Mouse (Mus musculus) ES-Bruce4 (cell line): ENCODE data around the gene Mapkap1. TPM values are rescaled to one million over a fixed set of nuclear protein-coding genes. Genes with fewer than 3 reads are reported as not detected.
"Not testable (repeated sequence)": the region's sequence is repeated elsewhere in the genome, so short reads cannot be mapped to it uniquely, and the experiment has no call there.

Source experiments
- H3K27ac ChIP-seq: 2 replicates; pipeline ENCODE4 v1.5.1; 2012; ENCODE audit warnings: low read length, inconsistent platforms; ENCODE audit not compliant: insufficient read depth
- H3K27me3 ChIP-seq: 2 replicates; pipeline ENCODE4 v1.6.1; 2012; ENCODE audit warnings: mild to moderate bottlenecking, low read length, inconsistent platforms; ENCODE audit not compliant: control insufficient read depth, poor library complexity, insufficient read depth, severe bottlenecking
- H3K36me3 ChIP-seq: 2 replicates; pipeline ENCODE4 v1.6.1; 2012; ENCODE audit warnings: inconsistent platforms, mild to moderate bottlenecking, low read length, moderate library complexity; ENCODE audit not compliant: control insufficient read depth, poor library complexity, insufficient read depth, severe bottlenecking
- H3K4me1 ChIP-seq: one replicate; pipeline ENCODE4 v1.8.1; 2011; ENCODE audit warnings: low read length; ENCODE audit not compliant: control insufficient read depth, insufficient read depth
- H3K4me3 ChIP-seq: 2 replicates; pipeline ENCODE4 v1.5.1; 2011; ENCODE audit warnings: low read depth, mild to moderate bottlenecking, low read length
- H3K9ac ChIP-seq: 2 replicates; pipeline ENCODE4 v1.6.1; 2012; ENCODE audit warnings: low read depth, mild to moderate bottlenecking, inconsistent platforms; ENCODE audit not compliant: poor library complexity, severe bottlenecking
- H3K9me3 ChIP-seq: replicated peaks from 2 replicates; pipeline ENCODE4 v1.6.1; 2012; ENCODE audit warnings: mild to moderate bottlenecking, low read length, inconsistent platforms; ENCODE audit not compliant: control insufficient read depth, poor library complexity, insufficient read depth, severe bottlenecking
- CTCF ChIP-seq: IDR thresholded peaks from one replicate; pipeline ENCODE4 v1.8.1; 2011; ENCODE audit warnings: low read depth, low read length
- EP300 ChIP-seq: IDR thresholded peaks from 2 replicates; pipeline ENCODE4 v1.6.1; 2011; ENCODE audit warnings: low read depth, low read length; ENCODE audit not compliant: insufficient read depth
- POLR2A ChIP-seq: IDR thresholded peaks from one replicate; pipeline ENCODE4 v1.8.1; 2011; ENCODE audit warnings: low read length; ENCODE audit not compliant: insufficient read depth
- polyA plus RNA-seq: library from polyadenylated mRNA; stranded (reverse); fragments of >200 nt; gene quantifications from 2 replicates; pipeline ENCODE4 v1.2.4, GENCODE M21; 2011; ENCODE audit warnings: low read depth; ENCODE audit not compliant: missing spikeins, insufficient read depth, insufficient read length

Mapkap1 gene
- polyA plus RNA-seq, 1 experiment = 48.1 TPM

DNA sequence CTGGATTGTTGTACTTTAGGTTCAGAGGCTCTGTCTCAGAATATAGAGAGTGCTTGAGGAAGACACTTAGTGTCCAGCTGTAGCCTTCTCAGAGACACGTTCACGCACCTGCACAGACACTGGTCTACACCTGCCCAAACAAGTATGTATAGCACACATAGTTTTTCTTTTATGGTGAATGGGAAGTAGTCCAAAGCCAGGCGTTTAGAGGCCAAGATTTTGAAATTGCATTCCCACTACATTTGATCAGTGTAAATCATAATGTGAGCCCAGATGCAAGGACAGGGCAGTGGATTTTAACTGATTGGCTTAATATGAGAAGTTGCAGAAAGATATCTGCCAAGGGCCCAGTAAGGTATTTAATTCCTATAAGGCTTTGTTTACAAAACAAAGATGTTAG is 17.6 kb downstream of the Mapkap1 start:
- H3K36me3 ChIP-seq = no peaks in the 10 kb centered on the region
- no peak overlapping the region for H3K9ac ChIP-seq
- no peaks in the 10 kb centered on the region for H3K4me1 ChIP-seq
- H3K27me3 ChIP-seq = no peaks in the 10 kb centered on the region
- no peaks in the 10 kb centered on the region for H3K9me3 ChIP-seq
- H3K27ac ChIP-seq = no peak overlapping the region
- no peak for TF ChIP-seq CTCF
- TF ChIP-seq POLR2A = no peak
- TF ChIP-seq EP300 = no peak
- no peak overlapping the region for H3K4me3 ChIP-seq

DNA sequence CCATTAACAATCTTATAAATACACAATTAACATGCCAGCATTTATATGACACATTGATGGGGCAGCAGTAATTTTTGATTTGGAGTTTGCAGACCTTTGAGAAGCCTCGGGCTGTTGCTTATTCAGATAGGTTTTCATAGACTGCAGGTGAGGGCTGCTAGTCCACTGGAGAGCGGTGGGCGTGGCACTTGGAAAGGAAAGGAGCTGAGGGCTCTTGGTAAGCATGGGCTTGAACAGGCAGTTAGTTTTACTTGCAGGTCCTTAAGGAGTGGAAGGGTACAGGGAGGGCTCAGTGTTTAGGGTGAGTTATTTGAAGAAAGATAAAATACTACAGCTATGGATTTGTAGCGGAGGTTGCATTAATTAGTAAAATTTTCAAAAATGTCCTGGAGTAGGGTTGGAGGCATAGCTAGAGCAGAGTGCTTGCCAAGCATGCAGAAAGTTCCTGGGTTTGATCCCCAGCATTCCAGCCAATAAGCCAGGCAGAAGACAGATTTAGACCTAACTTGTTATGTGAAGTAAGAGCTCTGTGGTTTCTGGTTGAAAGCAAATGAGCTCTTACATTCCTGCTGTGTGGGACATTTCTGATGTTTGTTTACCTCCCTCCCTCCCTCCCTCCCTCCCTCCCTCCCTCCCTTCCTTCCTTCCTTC is 19.1 kb downstream of the Mapkap1 start:
- TF ChIP-seq CTCF = no peak
- no peak for TF ChIP-seq POLR2A
- TF ChIP-seq EP300 = no peak
- H3K9ac ChIP-seq = no peak overlapping the region
- H3K9me3 ChIP-seq = no peaks in the 10 kb centered on the region
- H3K36me3 ChIP-seq = no peaks in the 10 kb centered on the region
- no peaks in the 10 kb centered on the region for H3K4me1 ChIP-seq
- H3K27ac ChIP-seq = no peak overlapping the region
- H3K4me3 ChIP-seq = no peak overlapping the region
- no peaks in the 10 kb centered on the region for H3K27me3 ChIP-seq

DNA sequence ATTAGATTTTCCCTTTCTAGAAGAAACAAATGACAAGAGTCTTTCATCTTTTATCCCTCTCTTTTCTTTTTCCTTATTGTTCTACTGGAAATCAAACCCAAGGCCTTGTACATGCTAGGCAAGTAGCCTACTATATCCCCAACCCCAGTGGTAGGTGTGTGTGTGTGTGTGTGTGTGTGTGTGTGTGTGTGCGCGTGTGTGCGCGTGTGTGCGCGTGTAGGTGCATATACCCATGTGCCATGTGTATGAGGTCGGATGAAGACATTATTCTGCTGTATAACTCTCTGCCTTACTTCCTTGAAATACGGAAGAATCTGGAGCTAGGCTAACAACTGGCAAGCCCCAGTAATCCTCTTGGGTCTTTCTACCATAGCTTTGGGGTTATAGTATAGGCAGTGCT is 24.1 kb downstream of the Mapkap1 start:
- no peak overlapping the region for H3K9ac ChIP-seq
- no peak overlapping the region for H3K4me3 ChIP-seq
- H3K4me1 ChIP-seq = no peaks in the 10 kb centered on the region
- TF ChIP-seq CTCF (no peak), EP300 (no peak)
- no peaks in the 10 kb centered on the region for H3K27me3 ChIP-seq
- no peak overlapping the region for H3K27ac ChIP-seq
- H3K36me3 ChIP-seq = no peaks in the 10 kb centered on the region
- H3K9me3 ChIP-seq = no peaks in the 10 kb centered on the region

DNA sequence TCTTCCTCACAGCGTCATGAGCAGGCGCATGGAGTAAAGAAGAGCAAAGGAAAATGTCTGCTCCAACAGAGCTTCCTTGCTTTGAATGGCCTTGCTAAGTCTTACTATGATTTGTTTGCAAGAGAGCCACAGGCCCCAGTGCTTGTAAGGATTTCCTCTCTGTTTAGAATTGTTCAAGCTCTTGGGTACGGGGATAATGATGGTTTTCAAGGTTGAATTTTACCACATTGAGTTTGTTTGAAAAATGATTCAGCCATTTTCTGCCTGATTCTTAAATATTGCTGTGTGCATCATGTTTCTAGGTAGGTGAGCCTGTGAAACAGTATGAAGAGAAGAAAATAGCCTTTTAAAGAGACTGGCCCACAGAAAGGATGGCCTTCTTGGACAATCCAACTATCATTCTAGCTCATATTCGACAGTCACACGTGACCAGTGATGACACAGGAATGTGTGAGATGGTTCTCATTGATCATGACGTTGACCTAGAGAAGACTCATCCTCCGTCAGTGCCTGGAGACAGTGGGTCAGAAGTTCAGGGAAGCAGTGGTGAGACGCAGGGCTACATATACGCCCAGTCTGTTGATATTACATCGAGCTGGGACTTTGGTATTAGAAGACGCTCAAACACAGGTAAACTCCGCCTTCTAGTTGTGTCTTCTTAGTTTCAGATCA is 25.3 kb downstream of the Mapkap1 start:
- H3K4me1 ChIP-seq = no peaks in the 10 kb centered on the region
- H3K9ac ChIP-seq = no peak overlapping the region
- TF ChIP-seq POLR2A = no peak
- no peak for TF ChIP-seq CTCF
- no peak for TF ChIP-seq EP300
- H3K4me3 ChIP-seq = no peak overlapping the region
- no peaks in the 10 kb centered on the region for H3K36me3 ChIP-seq
- no peak overlapping the region for H3K27ac ChIP-seq
- H3K9me3 ChIP-seq = no peaks in the 10 kb centered on the region
- H3K27me3 ChIP-seq = no peaks in the 10 kb centered on the region

DNA sequence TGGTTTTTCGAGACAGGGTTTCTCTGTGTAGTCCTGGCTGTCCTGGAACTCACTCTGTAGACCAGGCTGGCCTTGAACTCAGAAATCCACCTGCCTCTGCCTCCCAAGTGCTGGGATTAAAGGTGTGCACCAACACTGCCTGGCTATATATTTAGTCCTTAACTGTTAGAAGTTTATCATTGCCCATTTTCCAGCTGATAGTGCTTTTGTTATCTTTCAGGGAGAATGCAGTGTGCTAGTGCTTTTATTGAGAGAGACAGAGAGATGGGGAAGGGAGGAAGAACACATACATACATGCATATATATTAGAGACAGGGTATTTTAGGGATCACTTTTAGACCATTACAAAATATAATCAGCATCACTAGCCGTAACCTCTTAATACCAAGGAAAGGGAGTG is 26.3 kb downstream of the Mapkap1 start:
- H3K27ac ChIP-seq, H3K4me3 ChIP-seq, H3K9ac ChIP-seq, H3K36me3 ChIP-seq, H3K27me3 ChIP-seq, H3K4me1 ChIP-seq, H3K9me3 ChIP-seq: not testable (repeated sequence)

DNA sequence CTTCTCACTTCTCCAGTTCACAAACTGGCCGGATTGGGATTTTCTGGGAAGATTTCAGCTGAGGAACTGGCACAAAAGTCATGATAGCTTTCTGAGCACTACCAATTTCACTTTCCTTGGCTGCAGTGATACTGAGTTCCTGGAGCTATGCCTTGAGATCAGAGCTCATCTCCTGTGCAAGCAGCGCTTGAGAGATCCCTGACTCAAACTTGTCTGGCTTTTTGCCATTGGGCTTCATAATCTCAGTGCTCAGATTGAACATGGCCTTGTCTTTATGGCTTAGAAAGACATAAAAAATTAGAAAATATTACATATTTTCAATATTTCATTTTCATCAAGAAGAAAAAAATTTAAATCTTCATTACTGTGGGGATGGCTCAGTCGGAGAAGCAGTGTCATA is 29.8 kb downstream of the Mapkap1 start:
- Histone ChIP-seq H3K9ac (no peak overlapping the region), H3K36me3 (no peaks in the 10 kb centered on the region), H3K27me3 (no peaks in the 10 kb centered on the region), H3K9me3 (no peaks in the 10 kb centered on the region), H3K27ac (no peak overlapping the region), H3K4me1 (no peaks in the 10 kb centered on the region), H3K4me3 (no peak overlapping the region)
- TF ChIP-seq CTCF (no peak), EP300 (no peak), POLR2A (no peak)
